9 mouse cellular contexts compared by ENCODE assay signal in genomic region chr17:32788576-32788975, GRCm38 (mm10). TPM values are rescaled to one million over a fixed set of nuclear protein-coding genes. Genes with fewer than 3 reads are reported as not detected.
A peak's percentile ranks its signal among the peaks of the same experiment; 100 is the strongest.
DNase-seq lines count a peak whose midpoint lies in the region; ATAC-seq and TF ChIP-seq lines count a peak whose summit lies in the region.
"Had no signal": no experiment of that assay in that cellular context is flagged by ENCODE, and none has a peak within 500 bp of the region (broad histone marks: within the 10 kb centered on the region; RNA-seq: fewer than 3 reads in every experiment).

No protein-coding gene starts in this region.

- 12% methylated on average over 9 of the region's 9 CpGs for WGBS in forebrain, embryonic 11.5 days
- 11% methylated on average over 9 of the region's 9 CpGs for WGBS in liver, embryonic 12.5 days (ENCODE audit: insufficient replicate concordance)

- H3K79me2 ChIP-seq in C2C12 (ENCODE audit: control insufficient read depth, insufficient read depth), result peaks cover 45% of the 10 kb centered on the region

- no peak for TF ChIP-seq CTCF in gastrocnemius, adult 2 months (IDR thresholded peaks at IDR 0.05)
- no peak for TF ChIP-seq CTCF in C2C12 (IDR thresholded peaks at IDR 0.05; ENCODE audit: control insufficient read depth, insufficient read depth, insufficient read length)

- H3K4me3 ChIP-seq in gastrocnemius, adult 2 months, result peak overlapping the region; percentile 91
- peak overlapping the region; percentile 86 for H3K4me3 ChIP-seq in C2C12 (ENCODE audit: insufficient read depth, poor library complexity, severe bottlenecking)
- H3K4me3 ChIP-seq in forebrain, embryonic 11.5 days (ENCODE audit: low read depth, low read length), result peak overlapping the region; percentile 87
- H3K4me3 ChIP-seq in liver, embryonic 12.5 days, result peak overlapping the region; percentile 83

- peaks cover 7% of the 10 kb centered on the region; the same call in 1 of the 2 replicates for H3K4me1 ChIP-seq in forebrain, embryonic 11.5 days (replicated peaks; ENCODE audit: control insufficient read depth, insufficient read depth, low read length)
- peaks cover 28% of the 10 kb centered on the region for H3K4me1 ChIP-seq in liver, embryonic 12.5 days

- no peak overlapping the region for H3ac ChIP-seq in C2C12 (ENCODE audit: control insufficient read depth, insufficient read length, low read depth)

- ATAC-seq in forebrain, embryonic 11.5 days (replicated peaks; ENCODE audit: low FRiP score), result peak; percentile 13; the same call in 1 of the 2 replicates
- ATAC-seq in liver, embryonic 12.5 days, result no peak

- peak overlapping the region; percentile 46 for H3K4me2 ChIP-seq in forebrain, embryonic 11.5 days (ENCODE audit: low read depth, low read length, severe bottlenecking)
- H3K4me2 ChIP-seq in liver, embryonic 12.5 days, result peak overlapping the region; percentile 75

- no peak for DNase-seq in gastrocnemius, adult 2 months
- DNase-seq in gastrocnemius, postnatal 36 days, result no peak
- no peak for DNase-seq in forebrain, embryonic 11.5 days (ENCODE audit: low spot score)
- DNase-seq in thymus, postnatal 0 days (ENCODE audit: low spot score), result no peak
- DNase-seq in urinary bladder, adult 2 months (ENCODE audit: low spot score), result no peak
- no peak for DNase-seq in frontal cortex, postnatal 14 days (ENCODE audit: low spot score in 2 of 2)

- H3K9ac ChIP-seq in forebrain, embryonic 11.5 days (ENCODE audit: low read length), result peak overlapping the region; percentile 93
- H3K9ac ChIP-seq in liver, embryonic 12.5 days, result peak overlapping the region; percentile 89

- intact Hi-C loops in gastrocnemius, adult 2 months (cut with DNase I), result loop anchor here (5.0 to 10.0 kb wide), 2 partner anchors 39 to 296 kb away; partner anchors contain the start of gene Zfp563
- intact Hi-C loops in gastrocnemius, postnatal 36 days (cut with DNase I), result no loop called here

- peak overlapping the region; percentile 96 for H3K27ac ChIP-seq in gastrocnemius, adult 2 months
- no peak overlapping the region for H3K27ac ChIP-seq in forebrain, embryonic 11.5 days (ENCODE audit: low read depth, low read length)
- H3K27ac ChIP-seq in liver, embryonic 12.5 days, result no peak overlapping the region

- H3K27me3 ChIP-seq in C2C12 (ENCODE audit: control insufficient read depth, insufficient read depth, insufficient read length), result no peaks in the 10 kb centered on the region
- no peaks in the 10 kb centered on the region for H3K27me3 ChIP-seq in forebrain, embryonic 11.5 days (ENCODE audit: control insufficient read depth, insufficient read depth, low read length)
- no peaks in the 10 kb centered on the region for H3K27me3 ChIP-seq in liver, embryonic 12.5 days (replicated peaks)

- no peaks in the 10 kb centered on the region for H3K9me3 ChIP-seq in forebrain, embryonic 11.5 days (ENCODE audit: control insufficient read depth, low read length)
- H3K9me3 ChIP-seq in liver, embryonic 12.5 days (replicated peaks), result no peaks in the 10 kb centered on the region

- peaks cover 24% of the 10 kb centered on the region for H3K36me3 ChIP-seq in C2C12 (ENCODE audit: control insufficient read depth, insufficient read depth)
- H3K36me3 ChIP-seq in forebrain, embryonic 11.5 days (ENCODE audit: control insufficient read depth, insufficient read depth, low read length), result peaks cover 10% of the 10 kb centered on the region
- H3K36me3 ChIP-seq in liver, embryonic 12.5 days, result peaks cover 32% of the 10 kb centered on the region

- peaks cover 38% of the 10 kb centered on the region for H3K79me3 ChIP-seq in C2C12 (ENCODE audit: low read depth)

TF ChIP-seq in C2C12, 6 proteins besides CTCF, POLR2A, EP300 and RAD21:
- TF ChIP-seq MAX (IDR thresholded peaks at IDR 0.05) (no peak), MYOG (IDR thresholded peaks at IDR 0.05; ENCODE audit: control insufficient read depth, extremely low read depth, insufficient read length) (no peak), CEBPB (IDR thresholded peaks at IDR 0.05; ENCODE audit: low read depth) (no peak), USF1 (IDR thresholded peaks at IDR 0.05; ENCODE audit: low read depth) (no peak), MYOD1 (IDR thresholded peaks at IDR 0.05; ENCODE audit: control insufficient read depth, insufficient read length, low read depth) (no peak), FOSL1 (IDR thresholded peaks at IDR 0.05; ENCODE audit: insufficient read depth, low read length, poor library complexity, severe bottlenecking) (no peak)

RNA-seq across cellular contexts. Expression of gene Zfp871, which starts 0.5 kb away (rescaled TPM):
- total RNA-seq in gastrocnemius, adult 2 months (2021), result 10 to 100 TPM; 25.0 to 25.9 TPM
- 10 to 100 TPM; 16.9 to 21.8 TPM for total RNA-seq in gastrocnemius, postnatal 36 days (2021)
- polyA plus RNA-seq in C2C12 (2012; fragmentation: generic; extraction: Trizol), result 2.0 TPM
- 45.8 and 48.1 TPM in 2 replicates for polyA plus RNA-seq in forebrain, embryonic 11.5 days (2014; fragmentation: Nextera tagmentation; extraction: Ambion mirVana)
- 15.4 and 16.4 TPM in 2 replicates for polyA plus RNA-seq in liver, embryonic 12.5 days (2016; fragmentation: Nextera tagmentation; extraction: Ambion mirVana)
- polyA plus RNA-seq in thymus, postnatal 0 days (2015; fragmentation: Nextera tagmentation; extraction: Ambion mirVana), result 26.8 and 32.7 TPM in 2 replicates
- 20.1 and 22.0 TPM in 2 replicates for polyA plus RNA-seq in urinary bladder, adult 2 months (2012; rRNA removed)

RNA-seq across cellular contexts. Expression of gene Zfp811, which starts 21.2 kb away (rescaled TPM):
- under 1 TPM; 0.26 to 0.28 TPM for total RNA-seq in gastrocnemius, adult 2 months (2021)
- total RNA-seq in gastrocnemius, postnatal 36 days (2021), result under 1 TPM; 0.08 to 0.10 TPM
- polyA plus RNA-seq in C2C12 (2012; fragmentation: generic; extraction: Trizol), result 0.01 TPM
- 25.0 and 27.4 TPM in 2 replicates for polyA plus RNA-seq in forebrain, embryonic 11.5 days (2014; fragmentation: Nextera tagmentation; extraction: Ambion mirVana)
- polyA plus RNA-seq in liver, embryonic 12.5 days (2016; fragmentation: Nextera tagmentation; extraction: Ambion mirVana), result 0.18 and 0.31 TPM in 2 replicates
- polyA plus RNA-seq in thymus, postnatal 0 days (2015; fragmentation: Nextera tagmentation; extraction: Ambion mirVana), result 0.05 and 0.21 TPM in 2 replicates
- 4.5 and 5.2 TPM in 2 replicates for polyA plus RNA-seq in urinary bladder, adult 2 months (2012; rRNA removed)
- total RNA-seq: common myeloid progenitor, adult 5-6 weeks had no signal

RNA-seq across cellular contexts. Expression of gene Zfp799, which starts 41.5 kb away (rescaled TPM):
- 1 to 10 TPM; 5.6 to 7.4 TPM for total RNA-seq in gastrocnemius, adult 2 months (2021)
- 1 to 10 TPM; 5.5 to 5.8 TPM for total RNA-seq in gastrocnemius, postnatal 36 days (2021)
- 1.3 TPM for polyA plus RNA-seq in C2C12 (2012; fragmentation: generic; extraction: Trizol)
- 17.9 and 20.3 TPM in 2 replicates for polyA plus RNA-seq in forebrain, embryonic 11.5 days (2014; fragmentation: Nextera tagmentation; extraction: Ambion mirVana)
- 2.5 and 4.0 TPM in 2 replicates for polyA plus RNA-seq in liver, embryonic 12.5 days (2016; fragmentation: Nextera tagmentation; extraction: Ambion mirVana)
- 7.0 and 7.9 TPM in 2 replicates for polyA plus RNA-seq in thymus, postnatal 0 days (2015; fragmentation: Nextera tagmentation; extraction: Ambion mirVana)
- polyA plus RNA-seq in urinary bladder, adult 2 months (2012; rRNA removed), result 5.5 and 7.2 TPM in 2 replicates
